Mouse (Mus musculus): ENCODE measurements at regions not wholly inside any gene's neighbourhood (a gene's known extent, or its start where the extent isn't known, plus 50 kb on each side); places are given as distances from the start of the nearest gene placed in this dataset.

- TF ChIP-seq ZC3H11A (IDR thresholded peaks at IDR 0.05; ENCODE audit: borderline replicate concordance, low read depth, low read length) = no peak
- TF ChIP-seq ZNF384 (IDR thresholded peaks at IDR 0.05; ENCODE audit: low read depth, low read length) = no peak
- no peak for TF ChIP-seq HCFC1 (IDR thresholded peaks at IDR 0.05; ENCODE audit: borderline replicate concordance, insufficient read depth, low read length)
- TF ChIP-seq MAFK (IDR thresholded peaks at IDR 0.05; ENCODE audit: insufficient read depth, low read depth, low read length) = no peak
- TF ChIP-seq CHD2 (IDR thresholded peaks at IDR 0.05; ENCODE audit: low read depth, low read length) = no peak
Measured at GRCm38 (mm10) chr15:62490548-62490947, 1354.4 kb downstream of the Gsdmc2 start.

Measured in ES-E14 (cell line).